Mouse (Mus musculus) T-helper 1 cell (primary cell): ENCODE measurements at regions not wholly inside any gene's neighbourhood (a gene's known extent, or its start where the extent isn't known, plus 50 kb on each side); places are given as distances from the start of the nearest gene placed in this dataset.

Experiments
- in situ Hi-C: fragments of 300-600 bp; cut with MboI, MseI; formaldehyde crosslinking; loops from one replicate; pipeline ENCODE4 v1.15.1; 2025; ENCODE audit warnings: high pct_unique_total_duplicates

- in situ Hi-C loops = loop anchor here (5.0 to 10.0 kb wide), 2 partner anchors 134 to 461 kb away; partner anchors contain the start of genes Bod1 and Nsg2
These were observed 64.0 kb downstream of the Il9r start for GRCm38 (mm10) chr11:32136066-32136465.

- in situ Hi-C loops = loop anchor here (10.0 kb wide), 1 partner anchor 459 kb away; the partner anchor contains the start of gene Bod1
These were observed 66.1 kb downstream of the Il9r start for GRCm38 (mm10) chr11:32133996-32134395.

- in situ Hi-C loops = loop anchor here (10.0 kb wide), 1 partner anchor 457 kb away; the partner anchor contains the start of gene Bod1
These were observed 68.0 kb downstream of the Il9r start for GRCm38 (mm10) chr11:32132008-32132615.

GRCm38 (mm10) chr11:32128551-32128950 lies 71.5 kb downstream of the Il9r start:
- in situ Hi-C loops = no loop called here

- in situ Hi-C loops = no loop called here
These were observed 72.1 kb downstream of the Il9r start for GRCm38 (mm10) chr11:32128018-32128417.

- in situ Hi-C loops = no loop called here
These were observed 72.7 kb downstream of the Il9r start for GRCm38 (mm10) chr11:32127401-32127817.

GRCm38 (mm10) chr11:32126786-32127185 lies 73.3 kb downstream of the Il9r start:
- in situ Hi-C loops = no loop called here

GRCm38 (mm10) chr11:32126311-32126698 lies 73.8 kb downstream of the Il9r start:
- in situ Hi-C loops = no loop called here

- in situ Hi-C loops = no loop called here
These were observed 74.3 kb downstream of the Il9r start for GRCm38 (mm10) chr11:32125586-32126310.

GRCm38 (mm10) chr11:32120596-32120995 lies 79.5 kb downstream of the Il9r start:
- in situ Hi-C loops = no loop called here

- in situ Hi-C loops = loop anchor here (10.0 kb wide), 1 partner anchor 1926 kb away; the partner anchor contains the start of gene Lcp2
These were observed 81.0 kb downstream of the Il9r start for GRCm38 (mm10) chr11:32118844-32119629.

GRCm38 (mm10) chr11:32117930-32118329 lies 82.1 kb downstream of the Il9r start:
- in situ Hi-C loops = loop anchor here (10.0 kb wide), 1 partner anchor 1927 kb away; the partner anchor contains the start of gene Lcp2

GRCm38 (mm10) chr11:32113118-32113826 lies 86.8 kb downstream of the Il9r start:
- in situ Hi-C loops = loop anchor here (10.0 kb wide), 1 partner anchor 1932 kb away; the partner anchor contains the start of gene Lcp2

GRCm38 (mm10) chr11:32112521-32112920 lies 87.6 kb downstream of the Il9r start:
- in situ Hi-C loops = loop anchor here (10.0 kb wide), 1 partner anchor 1932 kb away; the partner anchor contains the start of gene Lcp2

GRCm38 (mm10) chr11:32111841-32112240 lies 88.2 kb downstream of the Il9r start:
- in situ Hi-C loops = loop anchor here (10.0 kb wide), 1 partner anchor 1933 kb away; the partner anchor contains the start of gene Lcp2

- in situ Hi-C loops = loop anchor here (10.0 kb wide), 1 partner anchor 1935 kb away; the partner anchor contains the start of gene Lcp2
These were observed 90.2 kb downstream of the Il9r start for GRCm38 (mm10) chr11:32109911-32110310.
